Mouse (Mus musculus) skeletal muscle tissue, adult 2 months (tissue): ENCODE measurements around the gene Zfyve1.

Experiments
- DNase-seq: peaks from one replicate; pipeline ENCODE4 v3.0.0-alpha.2; 2012; ENCODE audit warnings: low read depth, low spot score

The Zfyve1 gene

DNA sequence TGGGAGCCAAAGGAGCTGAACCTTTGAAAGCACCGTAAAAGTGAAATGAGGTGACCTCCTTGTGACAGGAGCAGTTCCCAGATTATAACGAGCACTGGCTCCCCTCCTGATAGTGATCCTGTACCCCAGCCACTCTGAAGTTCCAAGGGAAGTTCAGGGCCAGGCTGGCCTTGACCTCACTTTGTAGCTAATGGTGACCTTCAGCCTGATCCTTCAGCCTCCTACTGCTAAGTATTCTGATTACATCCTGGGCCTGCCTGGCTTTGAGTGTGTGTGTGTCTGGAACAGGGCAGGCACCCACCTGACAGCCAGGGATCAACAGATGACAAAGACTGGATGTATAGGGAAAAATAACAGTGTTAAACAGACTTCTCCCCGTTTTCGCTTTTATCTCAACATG is 73.1 kb downstream of the Zfyve1 start:
- no peak for DNase-seq

DNA sequence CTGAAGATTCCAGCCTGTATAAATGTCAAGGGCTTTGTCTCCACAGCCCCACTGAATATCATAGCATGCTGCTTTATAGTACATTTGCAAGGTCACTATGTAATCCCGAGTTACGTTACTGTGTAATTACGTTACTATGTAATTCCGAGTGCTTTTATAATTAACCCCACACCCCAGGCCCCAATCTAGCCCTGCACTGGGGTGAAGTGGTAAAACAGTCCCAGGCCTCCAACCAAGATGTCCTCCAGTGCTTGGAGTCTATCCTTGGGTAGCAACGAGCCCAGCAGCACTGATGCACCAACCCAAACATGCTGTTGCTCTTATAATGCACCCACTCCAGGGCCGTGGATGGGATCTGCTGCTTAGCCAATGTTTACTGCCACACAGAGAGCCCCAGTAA is 74.0 kb downstream of the Zfyve1 start:
- no peak for DNase-seq

GRCm38 (mm10) chr12:83521083-83521482 is 75.9 kb downstream of the Zfyve1 start:
- DNase-seq, result no peak

- peak; percentile 93 for DNase-seq
These were observed 76.6 kb downstream of the Zfyve1 start, which contains the start of gene Dcaf4 for GRCm38 (mm10) chr12:83520311-83520890. TSS of gene Dcaf4 (plus strand) at chr12:83520466.

- no peak for DNase-seq
These were observed 79.4 kb downstream of the Zfyve1 start for GRCm38 (mm10) chr12:83517580-83517979.

DNA sequence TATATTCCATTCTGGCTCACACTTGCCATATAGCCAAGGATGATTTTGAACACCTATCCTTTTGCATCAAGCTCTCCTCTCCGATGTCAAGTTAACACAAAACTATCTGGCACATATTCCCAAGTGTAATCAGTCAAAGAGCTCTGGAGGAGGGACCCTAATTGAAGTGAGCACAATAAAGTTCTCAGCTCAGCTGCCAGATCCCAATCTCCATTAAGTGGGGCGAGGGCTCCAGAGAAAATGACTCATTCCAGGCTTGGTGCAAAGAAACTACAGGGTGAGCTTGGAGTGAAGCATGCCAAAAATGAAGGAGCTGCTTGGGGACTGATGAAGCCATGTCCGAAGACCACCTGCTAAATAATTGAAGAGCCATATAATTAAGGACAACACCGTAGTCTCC is 82.8 kb downstream of the Zfyve1 start:
- no peak for DNase-seq

DNA sequence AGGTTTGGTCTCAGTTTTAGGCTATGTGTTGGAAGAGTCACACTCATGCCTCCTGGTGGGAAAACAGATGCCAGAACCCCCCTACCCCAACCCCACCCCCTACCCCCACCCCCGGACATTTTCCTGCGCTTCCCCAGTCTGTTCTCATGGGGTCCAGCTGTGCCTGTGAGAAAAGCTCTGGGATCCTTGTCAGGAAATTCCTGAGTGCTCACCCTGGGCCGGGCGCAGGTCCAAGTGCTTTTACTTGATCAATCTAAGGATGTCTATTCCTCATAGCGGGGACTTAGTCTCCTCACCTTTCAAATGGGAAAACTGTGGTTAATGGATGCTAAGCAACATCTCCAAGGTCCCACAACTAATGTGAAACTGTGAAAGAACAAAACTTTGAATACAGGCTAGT is 83.8 kb downstream of the Zfyve1 start:
- no peak for DNase-seq

DNA sequence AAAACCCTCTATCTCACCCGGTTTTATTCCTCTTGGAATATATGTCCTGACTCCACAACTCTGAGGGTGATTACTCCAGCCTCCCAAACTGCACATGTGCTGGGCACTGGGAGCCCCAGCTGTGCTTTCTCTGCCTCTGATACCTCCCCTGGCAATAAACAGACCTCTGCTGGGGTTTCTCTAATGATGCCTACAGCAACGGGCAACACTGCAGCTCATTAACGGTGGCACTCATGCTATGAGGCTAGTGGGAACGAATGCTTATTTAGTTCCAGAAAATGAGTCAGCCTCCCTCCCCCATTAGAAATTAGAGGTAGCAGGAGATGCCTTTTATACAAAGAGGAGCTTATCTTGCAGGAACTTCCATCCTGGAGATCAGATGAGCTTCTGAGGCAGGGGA is 84.2 kb downstream of the Zfyve1 start:
- DNase-seq, result no peak

DNA sequence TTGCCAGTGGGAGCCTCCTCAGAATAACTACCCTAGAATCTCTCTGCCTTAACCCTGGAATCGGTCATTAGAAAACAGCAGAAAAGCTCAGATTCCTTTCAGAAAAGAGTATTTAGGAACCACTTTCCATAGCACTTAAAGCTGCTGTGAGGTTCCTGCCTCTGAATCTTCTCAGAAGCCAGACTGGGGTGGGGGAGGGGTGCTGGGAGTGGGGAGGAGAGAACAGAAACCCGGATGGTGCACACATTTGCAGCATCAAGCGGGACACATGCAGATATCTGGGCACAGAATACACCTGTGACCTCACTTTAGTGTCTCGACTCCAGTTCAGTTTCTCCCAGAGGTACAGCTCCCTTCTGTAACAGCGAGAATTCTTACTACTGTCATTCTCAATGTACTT is 86.4 kb downstream of the Zfyve1 start:
- DNase-seq, result no peak

GRCm38 (mm10) chr12:83506543-83506942 is 90.5 kb downstream of the Zfyve1 start:
- DNase-seq, result no peak

DNA sequence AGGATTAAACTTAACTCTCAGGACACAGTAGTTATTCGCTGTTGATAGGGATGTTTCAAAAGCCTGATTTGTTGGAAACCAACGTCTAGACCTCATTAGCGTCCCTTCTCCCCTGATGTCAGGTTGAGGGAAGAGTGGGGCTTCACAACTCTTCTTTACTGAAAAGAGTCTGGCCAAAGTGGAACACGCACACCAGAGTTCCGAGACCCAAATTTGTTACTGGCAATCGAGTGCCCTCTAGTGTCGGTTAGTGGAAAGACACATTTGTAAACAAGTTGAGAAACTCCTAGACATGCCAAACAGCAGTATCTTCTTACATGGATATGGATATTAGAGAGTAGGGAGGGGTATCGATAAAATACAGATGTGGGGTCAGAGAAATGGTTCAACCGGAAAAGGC is 94.8 kb downstream of the Zfyve1 start:
- peak; percentile 70 for DNase-seq

GRCm38 (mm10) chr12:83499256-83499655 is 97.8 kb downstream of the Zfyve1 start:
- DNase-seq, result no peak

GRCm38 (mm10) chr12:83497959-83498358 is 99.1 kb downstream of the Zfyve1 start:
- no peak for DNase-seq

- DNase-seq, result no peak
These were observed 100.3 kb downstream of the Zfyve1 start for GRCm38 (mm10) chr12:83496736-83497135.
